ENCODE assay signal across 8 mouse cellular contexts in genomic region chr16:92398574-92399118, GRCm38 (mm10). TPM values are rescaled to one million over a fixed set of nuclear protein-coding genes. Genes with fewer than 3 reads are reported as not detected.
DNase-seq lines count a peak whose midpoint lies in the region; ATAC-seq and TF ChIP-seq lines count a peak whose summit lies in the region.

No protein-coding gene starts in this region.

- ATAC-seq in embryonic facial prominence, embryonic 15.5 days (ENCODE audit: insufficient number of reproducible peaks, low FRiP score, low TSS enrichment, low read depth), result no peak
- no peak for ATAC-seq in intestine, embryonic 14.5 days (replicated peaks; ENCODE audit: low FRiP score, low TSS enrichment, low read depth)
- ATAC-seq in neural tube, embryonic 13.5 days (ENCODE audit: low read depth), result no peak

- no peaks in the 10 kb centered on the region for H3K27me3 ChIP-seq in embryonic facial prominence, embryonic 15.5 days
- no peaks in the 10 kb centered on the region for H3K27me3 ChIP-seq in intestine, embryonic 14.5 days (replicated peaks; ENCODE audit: control insufficient read depth, insufficient read depth, low read length)
- no peaks in the 10 kb centered on the region for H3K27me3 ChIP-seq in neural tube, embryonic 13.5 days

- no peak overlapping the region for H3K27ac ChIP-seq in layer of hippocampus, adult 2 months
- no peak overlapping the region; the same call in 1 of the 2 replicates for H3K27ac ChIP-seq in embryonic facial prominence, embryonic 15.5 days (replicated peaks)
- H3K27ac ChIP-seq in intestine, embryonic 14.5 days (ENCODE audit: low read depth), result peak overlapping the region; percentile 41; the same call in 1 of the 2 replicates
- no peak overlapping the region for H3K27ac ChIP-seq in neural tube, embryonic 13.5 days (replicated peaks)

- H3K4me2 ChIP-seq in embryonic facial prominence, embryonic 15.5 days (replicated peaks), result peak overlapping the region; percentile 72
- peak overlapping the region; percentile 69 for H3K4me2 ChIP-seq in intestine, embryonic 14.5 days (ENCODE audit: low read length)
- peak overlapping the region; percentile 71 for H3K4me2 ChIP-seq in neural tube, embryonic 13.5 days

- intact Hi-C loops in gastrocnemius, postnatal 14 days (cut with DNase I; ENCODE audit: low total_unique reads), result no loop called here

- H3K4me3 ChIP-seq in layer of hippocampus, adult 2 months, result no peak overlapping the region
- peak overlapping the region; percentile 33 for H3K4me3 ChIP-seq in embryonic facial prominence, embryonic 15.5 days (replicated peaks)
- peak overlapping the region; percentile 37 for H3K4me3 ChIP-seq in intestine, embryonic 14.5 days (ENCODE audit: low read depth, low read length)
- H3K4me3 ChIP-seq in neural tube, embryonic 13.5 days, result peak overlapping the region; percentile 39

- 56% methylated on average over 6 of the region's 6 CpGs for WGBS in embryonic facial prominence, embryonic 15.5 days
- WGBS in intestine, embryonic 14.5 days, result 58% methylated on average over 6 of the region's 6 CpGs
- 51% methylated on average over 6 of the region's 6 CpGs for WGBS in neural tube, embryonic 13.5 days

- H3K4me1 ChIP-seq in embryonic facial prominence, embryonic 15.5 days, result peaks cover 57% of the 10 kb centered on the region
- H3K4me1 ChIP-seq in intestine, embryonic 14.5 days (replicated peaks; ENCODE audit: control insufficient read depth, insufficient read depth, low read length), result peaks cover 32% of the 10 kb centered on the region
- H3K4me1 ChIP-seq in neural tube, embryonic 13.5 days (replicated peaks), result peaks cover 42% of the 10 kb centered on the region

- H3K9ac ChIP-seq in embryonic facial prominence, embryonic 15.5 days, result no peak overlapping the region
- no peak overlapping the region for H3K9ac ChIP-seq in intestine, embryonic 14.5 days (ENCODE audit: low read length)
- H3K9ac ChIP-seq in neural tube, embryonic 13.5 days, result 0 out of 2 replicates have a peak overlapping the region, but pooled peaks have one; percentile 63

- H3K36me3 ChIP-seq in embryonic facial prominence, embryonic 15.5 days, result peaks cover 25% of the 10 kb centered on the region
- H3K36me3 ChIP-seq in intestine, embryonic 14.5 days (ENCODE audit: control insufficient read depth, insufficient read depth, low read length), result peaks cover 27% of the 10 kb centered on the region
- peaks cover 27% of the 10 kb centered on the region for H3K36me3 ChIP-seq in neural tube, embryonic 13.5 days

- peak; percentile 23; the same call in 1 of the 2 replicates for TF ChIP-seq CTCF in layer of hippocampus, adult 2 months (conservative IDR thresholded peaks at IDR 0.05)

- DNase-seq in layer of hippocampus, adult 2 months (ENCODE audit: low spot score in 2 of 2), result no peak
- DNase-seq in layer of hippocampus, adult 9-10 months (ENCODE audit: low spot score), result no peak
- DNase-seq in intestine, embryonic 14.5 days (ENCODE audit: low spot score), result no peak
- no peak for DNase-seq in natural killer cell, adult 2 months (ENCODE audit: low spot score in 2 of 2)
- no peak for DNase-seq in gastrocnemius, postnatal 14 days
- DNase-seq in c-Kit-positive CD71-positive TER-119-positive erythroid progenitor cells, embryonic 14.5 days (ENCODE audit: low spot score), result no peak

- H3K9me3 ChIP-seq in embryonic facial prominence, embryonic 15.5 days (replicated peaks), result no peaks in the 10 kb centered on the region
- no peaks in the 10 kb centered on the region for H3K9me3 ChIP-seq in intestine, embryonic 14.5 days (ENCODE audit: control insufficient read depth, low read length)
- H3K9me3 ChIP-seq in neural tube, embryonic 13.5 days, result no peaks in the 10 kb centered on the region

RNA-seq across cellular contexts. Expression of gene Kcne1, which starts 39.4 kb away (rescaled TPM):
- total RNA-seq in layer of hippocampus, adult 2 months (2021), result not detected
- polyA plus RNA-seq in embryonic facial prominence, embryonic 15.5 days (2015; fragmentation: Nextera tagmentation; extraction: Ambion mirVana), result 0.11 and 0.67 TPM in 2 replicates
- polyA plus RNA-seq in intestine, embryonic 14.5 days (2014; fragmentation: Nextera tagmentation; extraction: Ambion mirVana), result 0.32 TPM in 1 of 2 replicates, not detected in the other
- 0.18 TPM in 1 of 2 replicates, not detected in the other for polyA plus RNA-seq in neural tube, embryonic 13.5 days (2015; fragmentation: Nextera tagmentation; extraction: Ambion mirVana)
- total RNA-seq in gastrocnemius, postnatal 14 days (2021), result not detected
